Mouse (Mus musculus): ENCODE measurements around the gene D430019H16Rik. TPM values are rescaled to one million over a fixed set of nuclear protein-coding genes. Genes with fewer than 3 reads are reported as not detected.
A peak's percentile ranks its signal among the peaks of the same experiment; 100 is the strongest.

D430019H16Rik gene
- 0.46 and 0.63 TPM in 2 replicates for polyA plus RNA-seq (2012; ENCODE audit: insufficient read depth, insufficient read length, missing spikeins)

DNA sequence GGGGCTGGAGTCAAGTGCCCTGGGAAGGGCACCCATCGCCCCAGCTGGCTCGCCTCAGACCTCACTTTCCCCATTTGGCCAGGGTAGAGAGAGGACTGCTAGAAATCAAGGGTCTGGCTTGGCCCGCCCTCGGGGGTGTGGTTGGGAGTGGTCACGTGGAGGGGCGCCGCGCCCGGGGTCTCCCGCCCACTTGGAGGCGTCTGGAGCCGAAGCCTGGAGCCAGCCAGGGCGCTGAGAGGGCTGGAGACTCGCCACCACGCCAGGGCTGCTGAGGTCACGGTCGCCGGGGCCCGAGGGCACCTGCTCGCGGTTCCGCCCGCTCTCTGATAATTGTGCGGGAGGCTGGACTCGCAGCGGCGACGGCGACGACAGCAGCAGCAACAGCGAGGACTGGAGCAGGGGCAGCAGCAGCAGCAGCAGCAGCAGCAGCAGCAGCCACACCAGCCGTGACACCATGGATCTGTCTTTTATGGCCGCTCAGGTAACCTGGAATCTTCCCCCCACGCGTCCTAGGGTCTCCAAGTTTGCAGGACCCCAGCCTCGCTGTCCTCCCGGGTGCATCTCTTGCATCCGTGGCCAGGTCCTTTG, at the start of gene D430019H16Rik:
D430019H16Rik (plus strand) TSS at position 187 of the 588 bp plus-strand sequence.
- no peak within 1 kb of the TSS for H3K27ac ChIP-seq (replicated peaks; ENCODE audit: low read depth, low read length)
- H3K4me3 ChIP-seq (ENCODE audit: insufficient read depth, low read depth, low read length): peak within 1 kb of the TSS; percentile 33
- peaks cover 5% of the 10 kb centered on the region for H3K4me1 ChIP-seq (ENCODE audit: control insufficient read depth, insufficient read depth, insufficient read length, low read length)

- Histone ChIP-seq H3K27ac (replicated peaks; ENCODE audit: low read depth, low read length) (no peak overlapping the region), H3K4me1 (ENCODE audit: control insufficient read depth, insufficient read depth, insufficient read length, low read length) (no peaks in the 10 kb centered on the region), H3K4me3 (ENCODE audit: insufficient read depth, low read depth, low read length) (no peak overlapping the region)
Observed at GRCm38 (mm10) chr12:105406008-105406407, 47.6 kb upstream of the D430019H16Rik start.

DNA sequence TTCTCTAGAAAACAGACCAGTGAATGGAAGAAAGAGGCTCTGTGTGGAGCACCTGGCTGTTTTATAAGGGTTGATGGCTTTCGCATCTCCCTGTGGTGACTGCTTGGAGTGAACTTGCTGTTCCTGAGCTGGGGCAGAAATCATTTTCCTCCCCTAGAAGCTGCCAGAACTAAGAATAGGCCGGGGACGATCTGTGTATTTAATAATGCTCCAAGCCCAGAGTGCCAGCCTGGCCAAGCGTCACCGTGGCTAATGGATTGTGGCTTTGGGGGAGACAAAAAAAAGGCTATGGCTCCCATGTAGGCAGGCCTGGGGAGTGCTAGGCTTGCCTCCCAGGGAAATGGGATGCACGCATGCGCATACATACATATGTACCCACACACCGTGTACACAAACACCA, 39.7 kb upstream of the D430019H16Rik start:
- Histone ChIP-seq H3K4me3 (ENCODE audit: insufficient read depth, low read depth, low read length) (no peak overlapping the region), H3K4me1 (ENCODE audit: control insufficient read depth, insufficient read depth, insufficient read length, low read length) (no peaks in the 10 kb centered on the region), H3K27ac (replicated peaks; ENCODE audit: low read depth, low read length) (no peak overlapping the region)

DNA sequence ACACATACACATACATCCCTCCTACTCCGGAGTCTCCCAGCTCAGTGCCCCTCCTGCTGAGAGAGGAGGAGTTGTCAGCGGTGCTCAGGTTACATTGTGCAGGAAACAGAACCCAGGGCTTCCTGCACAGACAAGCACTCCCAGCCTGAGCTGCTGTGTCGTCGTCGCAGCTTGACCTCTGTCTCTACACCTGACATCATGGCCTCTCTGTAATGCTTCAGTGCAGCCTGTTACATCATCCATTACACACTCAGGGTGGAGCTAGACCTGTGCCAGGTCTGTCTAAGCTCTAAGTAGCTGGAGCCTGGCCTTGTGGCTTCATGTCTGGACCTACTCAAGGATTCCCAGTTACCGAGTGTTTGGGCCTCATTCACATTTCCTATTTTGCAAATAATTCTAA, 33.2 kb upstream of the D430019H16Rik start:
- H3K4me1 ChIP-seq (ENCODE audit: control insufficient read depth, insufficient read depth, insufficient read length, low read length): no peaks in the 10 kb centered on the region
- H3K4me3 ChIP-seq (ENCODE audit: insufficient read depth, low read depth, low read length): no peak overlapping the region
- no peak overlapping the region for H3K27ac ChIP-seq (replicated peaks; ENCODE audit: low read depth, low read length)

- Histone ChIP-seq H3K27ac (replicated peaks; ENCODE audit: low read depth, low read length) (no peak overlapping the region), H3K4me1 (ENCODE audit: control insufficient read depth, insufficient read depth, insufficient read length, low read length) (no peaks in the 10 kb centered on the region), H3K4me3 (ENCODE audit: insufficient read depth, low read depth, low read length) (no peak overlapping the region)
Observed at GRCm38 (mm10) chr12:105426541-105426940, 27.1 kb upstream of the D430019H16Rik start.

GRCm38 (mm10) chr12:105427039-105427757, 26.5 kb upstream of the D430019H16Rik start:
- Histone ChIP-seq H3K27ac (replicated peaks; ENCODE audit: low read depth, low read length) (no peak overlapping the region), H3K4me1 (ENCODE audit: control insufficient read depth, insufficient read depth, insufficient read length, low read length) (no peaks in the 10 kb centered on the region)

GRCm38 (mm10) chr12:105431872-105432271, 21.8 kb upstream of the D430019H16Rik start:
- Histone ChIP-seq H3K4me1 (ENCODE audit: control insufficient read depth, insufficient read depth, insufficient read length, low read length) (no peaks in the 10 kb centered on the region), H3K27ac (replicated peaks; ENCODE audit: low read depth, low read length) (no peak overlapping the region), H3K4me3 (ENCODE audit: insufficient read depth, low read depth, low read length) (no peak overlapping the region)

More at GRCm38 (mm10) chr12:105427039-105427757, 26.5 kb upstream of the D430019H16Rik start:
- H3K4me3 ChIP-seq (ENCODE audit: insufficient read depth, low read depth, low read length): no peak overlapping the region

DNA sequence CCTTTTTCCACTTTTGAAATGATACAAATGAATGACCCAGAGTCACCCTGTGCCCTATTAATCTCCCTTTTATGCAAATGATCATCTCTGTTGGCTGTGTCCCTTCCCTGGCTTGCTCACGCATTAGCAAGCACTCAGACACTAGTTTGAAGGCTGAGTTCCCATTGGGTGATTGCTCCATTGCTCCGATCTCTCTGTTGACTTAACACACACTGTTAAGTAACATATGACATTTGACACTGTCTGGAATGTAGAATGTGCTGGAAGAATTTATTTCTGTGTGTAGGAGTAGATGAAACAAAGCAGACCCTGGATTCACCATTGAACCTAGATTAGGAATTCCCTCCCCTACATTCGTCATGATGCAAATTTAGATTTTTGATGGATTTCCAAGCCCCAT, 20.8 kb upstream of the D430019H16Rik start:
- no peak overlapping the region for H3K4me3 ChIP-seq (ENCODE audit: insufficient read depth, low read depth, low read length)

GRCm38 (mm10) chr12:105438259-105438658, 15.4 kb upstream of the D430019H16Rik start:
- Histone ChIP-seq H3K27ac (replicated peaks; ENCODE audit: low read depth, low read length) (no peak overlapping the region), H3K4me1 (ENCODE audit: control insufficient read depth, insufficient read depth, insufficient read length, low read length) (no peaks in the 10 kb centered on the region), H3K4me3 (ENCODE audit: insufficient read depth, low read depth, low read length) (no peak overlapping the region)

More for the DNA sequence above, 20.8 kb upstream of the D430019H16Rik start:
- Histone ChIP-seq H3K4me1 (ENCODE audit: control insufficient read depth, insufficient read depth, insufficient read length, low read length) (no peaks in the 10 kb centered on the region), H3K27ac (replicated peaks; ENCODE audit: low read depth, low read length) (no peak overlapping the region)

DNA sequence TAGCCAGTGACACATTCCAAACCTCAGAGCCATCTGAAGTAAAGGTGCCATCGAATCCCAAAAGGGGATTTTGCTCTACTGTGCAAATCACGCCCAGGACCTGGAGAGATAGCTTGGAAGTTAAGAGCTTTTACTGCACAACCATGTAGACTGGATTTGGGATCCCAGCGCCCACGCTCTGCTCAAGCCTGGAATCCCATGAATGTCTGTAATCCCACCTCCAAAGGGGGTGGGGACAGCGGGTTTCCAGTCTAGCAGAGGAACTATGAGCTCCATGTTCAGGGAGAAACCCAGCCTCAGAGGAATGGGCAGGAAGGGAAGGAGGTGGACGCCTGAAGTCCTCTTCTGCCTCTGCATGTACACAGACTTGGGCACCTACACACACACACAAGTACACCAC, 13.7 kb upstream of the D430019H16Rik start:
- no peak overlapping the region for H3K4me3 ChIP-seq (ENCODE audit: insufficient read depth, low read depth, low read length)
- H3K4me1 ChIP-seq (ENCODE audit: control insufficient read depth, insufficient read depth, insufficient read length, low read length): no peaks in the 10 kb centered on the region

DNA sequence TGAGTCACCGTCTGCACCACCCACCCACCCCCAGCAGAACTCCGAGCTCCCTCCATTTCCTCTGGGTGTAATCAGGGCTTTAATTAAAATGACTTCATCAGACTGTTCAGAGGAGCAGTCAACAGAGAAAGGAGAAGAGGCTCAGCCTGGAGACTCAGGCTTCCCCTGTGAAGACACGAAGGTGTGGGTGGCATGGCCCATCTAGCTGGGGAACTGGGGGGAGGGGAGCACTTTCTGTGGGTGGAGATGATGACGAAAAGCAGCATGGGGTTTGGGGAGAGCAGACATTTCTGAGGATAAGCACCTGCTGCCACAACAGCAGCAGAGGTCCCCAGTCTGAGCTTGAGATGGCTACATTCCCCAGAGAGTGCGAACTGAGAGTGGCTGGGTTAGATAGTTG, 10.1 kb upstream of the D430019H16Rik start:
- no peaks in the 10 kb centered on the region for H3K4me1 ChIP-seq (ENCODE audit: control insufficient read depth, insufficient read depth, insufficient read length, low read length)
- no peak overlapping the region for H3K27ac ChIP-seq (replicated peaks; ENCODE audit: low read depth, low read length)
- H3K4me3 ChIP-seq (ENCODE audit: insufficient read depth, low read depth, low read length): no peak overlapping the region

More for the DNA sequence above, 13.7 kb upstream of the D430019H16Rik start:
- H3K27ac ChIP-seq (replicated peaks; ENCODE audit: low read depth, low read length): no peak overlapping the region

DNA sequence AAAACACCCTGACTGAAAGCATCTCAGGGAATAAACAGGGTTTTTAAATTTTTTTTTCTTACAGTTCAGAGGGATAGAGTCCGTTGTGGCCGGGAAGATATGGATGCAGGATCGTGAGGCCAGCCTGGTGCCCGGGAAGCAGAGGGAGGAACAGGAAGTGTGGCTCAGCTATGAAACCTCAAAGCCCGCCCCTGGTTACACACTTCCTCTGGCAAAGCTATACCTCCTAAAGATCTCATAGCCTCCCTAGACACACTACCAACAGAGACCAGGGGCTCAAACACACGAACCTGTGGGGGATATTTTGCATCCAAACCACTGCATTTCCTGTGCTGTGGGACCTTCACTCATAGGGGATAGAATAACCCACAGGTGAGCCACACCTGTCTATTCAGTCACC, 7.9 kb upstream of the D430019H16Rik start:
- Histone ChIP-seq H3K4me3 (ENCODE audit: insufficient read depth, low read depth, low read length) (no peak overlapping the region), H3K4me1 (ENCODE audit: control insufficient read depth, insufficient read depth, insufficient read length, low read length) (no peaks in the 10 kb centered on the region), H3K27ac (replicated peaks; ENCODE audit: low read depth, low read length) (no peak overlapping the region)

DNA sequence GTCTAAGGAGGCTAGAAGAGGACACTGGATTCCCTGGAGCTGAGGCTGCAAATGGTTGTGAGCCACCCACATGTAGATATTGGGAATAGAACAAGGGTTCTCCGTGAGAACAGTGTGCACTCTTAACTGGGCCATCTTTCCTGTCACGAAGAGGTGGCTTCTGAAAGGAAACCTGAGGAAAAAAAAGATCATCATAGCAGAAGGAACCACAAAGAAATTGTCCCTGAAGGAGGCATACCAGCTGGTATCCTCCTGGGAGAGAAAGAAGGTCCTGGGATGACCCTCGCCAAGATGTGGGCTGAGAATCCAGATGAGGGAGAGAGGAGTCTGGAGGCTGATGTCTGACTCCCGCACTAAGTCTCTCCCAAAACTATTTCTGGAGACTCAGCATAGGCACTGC, 4.4 kb upstream of the D430019H16Rik start:
- Histone ChIP-seq H3K27ac (replicated peaks; ENCODE audit: low read depth, low read length) (no peak overlapping the region), H3K4me1 (ENCODE audit: control insufficient read depth, insufficient read depth, insufficient read length, low read length) (peaks cover 5% of the 10 kb centered on the region), H3K4me3 (ENCODE audit: insufficient read depth, low read depth, low read length) (no peak overlapping the region)

GRCm38 (mm10) chr12:105454258-105455062, 804 bp downstream of the D430019H16Rik start:
- Histone ChIP-seq H3K4me3 (ENCODE audit: insufficient read depth, low read depth, low read length) (peak overlapping the region; percentile 33), H3K27ac (replicated peaks; ENCODE audit: low read depth, low read length) (no peak overlapping the region), H3K4me1 (ENCODE audit: control insufficient read depth, insufficient read depth, insufficient read length, low read length) (peaks cover 5% of the 10 kb centered on the region)

GRCm38 (mm10) chr12:105455063-105455559, 1.5 kb downstream of the D430019H16Rik start:
- H3K27ac ChIP-seq (replicated peaks; ENCODE audit: low read depth, low read length): no peak overlapping the region
- H3K4me1 ChIP-seq (ENCODE audit: control insufficient read depth, insufficient read depth, insufficient read length, low read length): peaks cover 5% of the 10 kb centered on the region
- no peak overlapping the region for H3K4me3 ChIP-seq (ENCODE audit: insufficient read depth, low read depth, low read length)

Data from brown adipose tissue, adult 24 weeks (tissue).